Mouse (Mus musculus) adrenal gland, postnatal 25 days (tissue): ENCODE data around the gene Hebp2. TPM values are rescaled to one million over a fixed set of nuclear protein-coding genes. Genes with fewer than 3 reads are reported as not detected.
"Not testable (repeated sequence)": the region's sequence is repeated elsewhere in the genome, so short reads cannot be mapped to it uniquely, and the experiment has no call there.

Source experiments
- DNase-seq: peaks from one replicate; pipeline ENCODE4 v3.0.0; 2021; ENCODE audit warnings: mixed read lengths
- long read RNA-seq: library from polyadenylated mRNA; stranded (forward); transcript quantifications from one replicate; pipeline ENCODE4 v2.0.0, GENCODE M21; 2021
- total RNA-seq: library from RNA; stranded (reverse); gene quantifications from 2 replicates; pipeline ENCODE4 v1.2.3, GENCODE M21; 2021

The Hebp2 gene
- total RNA-seq: 2.6 and 4.5 TPM in 2 replicates
- long read RNA-seq, partial matches to known transcripts: 0 of 2 reads
- long read RNA-seq, other reads (novel, unspliced or antisense): 0 of 2 reads

DNA sequence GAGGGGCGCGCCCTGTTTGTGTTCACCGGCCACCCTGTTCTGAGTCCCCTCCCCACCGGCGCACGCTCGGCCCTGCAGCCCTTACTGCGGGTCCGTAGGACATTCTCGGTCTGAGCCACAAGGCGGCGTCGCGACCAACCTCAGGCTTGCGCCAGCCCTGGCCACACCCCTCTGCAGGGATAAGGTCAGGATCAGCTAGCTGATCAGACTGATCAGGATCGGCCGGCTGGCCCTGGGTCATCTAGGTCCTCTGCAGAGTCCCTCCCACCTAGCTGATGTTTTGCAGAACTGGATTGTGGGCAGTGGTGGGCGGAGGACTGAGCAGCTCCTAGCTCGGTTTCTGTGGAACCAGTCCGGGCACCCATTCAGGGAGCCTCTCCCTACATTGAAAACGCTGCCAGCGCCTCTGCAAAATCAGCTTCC, at the start of gene Hebp2:
TSS of gene Hebp2 (minus strand) at position 264 of the 423 bp plus-strand sequence.
- DNase-seq: peak; percentile 76

- DNase-seq: no peak
These were observed 43.6 kb upstream of the Hebp2 start for GRCm38 (mm10) chr10:18589455-18589854.

DNA sequence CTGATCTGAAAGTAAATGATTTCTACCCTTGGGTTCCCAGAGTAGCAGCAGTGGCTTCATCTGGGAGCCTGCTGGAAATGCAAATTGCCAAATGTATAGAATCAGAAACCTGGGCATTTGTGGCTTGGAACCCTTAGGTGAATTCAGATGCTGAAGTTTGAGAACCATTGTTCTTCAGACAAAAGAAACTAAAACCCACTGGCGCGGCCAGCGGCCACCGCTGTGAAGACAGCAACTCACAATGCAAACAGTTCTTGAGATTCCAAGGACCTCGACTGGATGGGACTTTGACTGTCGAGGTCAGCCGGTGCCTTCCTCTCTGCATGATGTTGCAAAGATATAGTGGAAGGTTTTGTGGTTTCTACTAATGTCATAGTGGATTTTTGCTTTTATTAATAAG, 38.3 kb upstream of the Hebp2 start:
- no peak for DNase-seq

DNA sequence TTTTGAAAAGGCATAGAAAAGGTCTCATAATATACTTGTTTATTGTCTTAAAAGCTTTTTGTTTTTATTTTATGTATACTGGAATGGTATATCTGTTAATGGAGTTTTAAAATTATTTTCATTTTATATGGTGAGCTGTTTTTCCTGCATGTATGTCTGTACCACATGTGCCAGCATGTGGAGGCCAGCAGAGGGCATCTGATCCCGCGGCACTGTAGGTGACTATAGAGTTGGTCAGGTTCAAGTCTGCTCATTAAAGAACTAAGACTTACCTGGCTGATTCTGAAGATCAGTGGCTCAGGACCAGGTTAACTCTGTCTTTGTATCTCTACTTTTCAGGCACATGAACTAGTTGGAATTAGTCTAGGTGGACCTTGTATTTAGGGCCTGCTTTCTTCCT, 26.7 kb upstream of the Hebp2 start:
- no peak for DNase-seq

DNA sequence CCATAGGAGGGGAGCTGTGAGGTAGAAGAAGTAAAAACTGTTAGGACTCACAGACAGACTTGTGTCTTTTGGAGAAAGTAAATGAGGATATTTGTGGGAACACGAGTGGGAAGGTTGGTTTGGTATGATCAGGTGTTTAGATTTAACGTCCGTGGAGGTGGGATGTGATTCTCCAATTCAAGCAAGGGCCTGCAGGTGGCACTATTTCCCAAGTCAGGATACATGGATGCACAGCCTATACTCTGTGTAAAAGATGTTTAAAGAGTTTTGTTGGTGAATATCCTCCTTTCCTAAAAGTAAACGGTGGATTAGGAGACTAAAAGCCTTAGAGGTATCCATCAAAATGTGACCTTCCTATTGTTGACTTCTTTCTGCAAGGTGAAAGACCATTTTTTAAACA, 17.1 kb upstream of the Hebp2 start:
- DNase-seq: peak; percentile 56

DNA sequence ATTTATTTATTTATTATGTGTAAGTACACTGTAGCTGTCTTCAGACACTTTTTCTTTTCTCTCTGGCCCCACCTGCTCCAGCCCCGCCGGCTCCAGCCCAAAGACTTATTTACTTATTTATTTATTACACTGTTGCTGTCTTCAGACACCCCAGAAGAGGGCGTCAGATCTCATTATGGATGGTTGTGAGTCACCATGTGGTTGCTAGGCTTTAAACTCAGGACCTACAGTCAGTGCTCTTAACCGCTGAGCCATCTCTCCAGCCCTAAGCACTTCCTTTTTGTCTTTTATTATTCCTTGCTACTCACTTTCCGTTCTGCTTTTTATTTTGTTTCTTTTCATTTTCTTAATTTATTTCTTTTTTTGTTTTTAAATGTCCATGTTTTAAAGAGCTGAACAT, 15.6 kb upstream of the Hebp2 start:
- no peak for DNase-seq

DNA sequence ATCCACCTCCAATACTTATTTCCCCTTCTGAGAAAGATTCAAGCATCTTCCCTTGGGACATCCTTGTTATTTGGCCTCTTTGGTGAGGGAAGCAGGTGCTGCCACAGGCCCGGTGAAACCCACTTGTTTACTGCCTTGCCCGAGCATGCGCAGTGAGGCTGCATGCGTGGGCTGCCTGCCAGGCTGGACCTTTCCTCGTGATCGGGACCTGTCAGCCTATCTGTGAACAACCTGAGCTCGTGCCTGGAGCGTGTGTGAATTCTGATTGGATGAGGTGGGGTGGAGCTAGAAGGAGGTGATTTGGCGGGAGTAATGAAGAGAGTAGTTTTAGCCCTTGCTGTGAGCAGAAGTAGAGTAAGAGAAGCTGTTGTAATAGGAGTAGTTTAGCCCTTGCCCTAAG, 13.2 kb upstream of the Hebp2 start:
- DNase-seq: not testable (repeated sequence)

DNA sequence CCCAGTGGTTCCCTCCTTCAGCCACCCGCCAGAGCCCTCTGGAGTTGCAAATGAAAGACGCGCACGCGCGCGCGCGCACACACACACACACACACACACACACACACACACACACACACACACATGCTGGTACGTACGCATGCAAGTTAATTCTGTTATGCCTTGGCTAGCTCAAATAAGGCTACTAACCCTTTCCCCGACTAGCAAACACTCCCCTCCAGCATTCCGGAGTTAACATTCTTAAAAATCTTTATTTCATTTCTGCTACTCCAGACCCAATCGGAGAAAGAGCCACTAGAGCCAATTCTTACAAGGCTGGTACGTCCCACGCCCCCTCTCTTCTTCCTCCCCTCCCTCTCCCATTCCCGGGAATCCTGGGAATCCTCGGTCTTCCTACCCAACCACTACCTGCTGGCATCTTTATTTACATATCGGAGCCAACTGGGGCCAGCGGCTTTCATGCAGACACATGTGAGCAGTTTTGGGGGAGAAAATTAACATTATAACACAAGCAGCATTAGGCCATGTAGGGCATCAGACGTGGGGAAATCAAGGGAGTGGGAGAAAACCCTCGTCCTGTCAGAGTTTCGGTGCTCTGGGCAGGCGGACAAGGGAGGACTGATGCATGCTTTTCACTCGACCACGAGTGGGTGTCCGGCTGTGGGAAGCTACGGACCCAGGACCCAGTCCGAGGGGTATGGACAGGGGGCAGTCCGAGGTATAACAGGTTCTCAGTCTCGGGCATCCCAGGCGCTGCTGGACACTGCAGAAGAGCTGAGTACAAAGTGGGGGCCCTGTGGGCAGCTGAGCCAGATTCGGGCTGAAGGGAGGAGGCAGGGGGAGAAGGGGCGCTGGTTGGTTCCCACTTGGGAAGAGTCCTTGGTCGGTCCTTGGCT, 3.7 kb upstream of the Hebp2 start:
- no peak for DNase-seq

GRCm38 (mm10) chr10:18547381-18547780, 1.5 kb upstream of the Hebp2 start:
- no peak for DNase-seq

GRCm38 (mm10) chr10:18545309-18545708, 567 bp downstream of the Hebp2 start:
- DNase-seq: no peak

DNA sequence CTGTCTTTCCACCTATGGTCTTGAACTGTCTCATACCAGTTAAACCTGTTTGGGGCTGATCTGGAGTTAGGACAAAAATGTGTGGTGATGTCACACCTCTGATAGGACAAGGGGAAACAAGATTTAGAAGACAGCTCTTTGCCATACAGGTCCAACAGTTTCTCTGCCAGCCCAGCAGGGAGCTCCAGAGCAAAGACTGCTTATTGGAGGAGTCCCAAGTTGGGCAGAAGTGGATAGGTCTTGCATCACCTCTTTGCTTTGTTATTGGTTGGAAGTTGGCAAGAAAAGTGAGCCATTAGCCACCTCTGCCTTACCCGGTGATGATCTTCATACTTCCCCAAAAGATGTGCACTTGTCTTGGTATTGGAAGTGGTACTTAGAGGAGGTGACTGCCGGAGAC, 9.0 kb downstream of the Hebp2 start:
- DNase-seq: no peak

- DNase-seq: no peak
These were observed 13.6 kb downstream of the Hebp2 start for GRCm38 (mm10) chr10:18532293-18532692.

DNA sequence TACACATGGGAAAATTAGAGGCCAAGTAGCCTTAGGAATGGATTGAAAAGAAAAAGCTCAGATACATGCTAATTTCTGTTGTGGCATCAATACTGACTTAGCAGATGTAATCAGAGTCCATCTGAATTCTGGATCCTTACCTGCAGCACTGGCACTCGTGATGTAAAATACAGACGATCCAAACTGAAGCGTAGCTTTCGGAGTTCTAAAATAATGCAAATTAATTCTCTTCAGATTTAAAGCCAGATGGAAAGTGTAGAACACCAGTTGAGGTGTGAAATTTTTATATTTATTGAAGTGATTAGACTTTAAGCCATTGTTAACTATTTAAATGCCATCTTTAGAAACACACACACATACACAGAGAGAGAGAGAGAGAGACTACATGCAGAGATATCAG, 15.7 kb downstream of the Hebp2 start:
- DNase-seq: no peak

DNA sequence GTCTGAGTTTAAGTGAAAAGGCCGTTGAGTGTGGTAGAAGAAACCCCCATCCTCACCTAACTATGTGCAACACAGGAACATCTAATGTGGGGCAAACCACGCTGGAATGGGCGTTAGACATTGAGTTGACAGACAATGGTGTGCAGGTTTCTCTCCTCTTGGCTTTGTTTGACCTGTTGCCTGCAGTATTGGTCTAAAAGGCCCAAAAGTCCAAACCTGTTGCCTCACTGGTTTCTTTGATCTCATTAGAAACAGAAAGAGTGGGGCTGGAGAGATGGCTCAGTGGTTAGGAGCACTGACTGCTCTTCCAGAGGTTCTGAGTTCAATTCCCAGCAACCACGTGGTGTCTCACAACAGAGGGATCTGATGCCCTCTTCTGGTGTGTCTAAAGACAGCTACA, 16.7 kb downstream of the Hebp2 start:
- DNase-seq: no peak

DNA sequence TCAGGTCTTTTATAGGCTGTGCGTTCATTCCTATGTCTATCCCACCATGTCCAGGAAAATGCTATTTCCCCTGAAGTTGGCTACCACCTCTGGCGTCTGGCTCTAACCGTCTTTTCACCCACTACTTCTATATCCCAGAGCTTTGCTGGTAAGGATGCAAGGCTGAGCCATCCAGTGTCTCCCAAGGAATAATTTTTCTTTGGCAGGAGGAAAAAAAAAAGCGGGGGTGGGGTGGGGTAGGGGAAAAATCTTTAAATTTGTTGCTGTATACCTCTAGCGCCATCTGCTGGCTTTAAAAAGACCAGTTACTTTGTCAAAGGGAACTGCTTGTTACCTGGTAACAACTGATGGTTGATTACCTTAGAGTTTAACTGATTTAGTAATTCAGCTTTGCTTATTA, 17.4 kb downstream of the Hebp2 start:
- no peak for DNase-seq

GRCm38 (mm10) chr10:18527766-18528165, 18.1 kb downstream of the Hebp2 start:
- no peak for DNase-seq

DNA sequence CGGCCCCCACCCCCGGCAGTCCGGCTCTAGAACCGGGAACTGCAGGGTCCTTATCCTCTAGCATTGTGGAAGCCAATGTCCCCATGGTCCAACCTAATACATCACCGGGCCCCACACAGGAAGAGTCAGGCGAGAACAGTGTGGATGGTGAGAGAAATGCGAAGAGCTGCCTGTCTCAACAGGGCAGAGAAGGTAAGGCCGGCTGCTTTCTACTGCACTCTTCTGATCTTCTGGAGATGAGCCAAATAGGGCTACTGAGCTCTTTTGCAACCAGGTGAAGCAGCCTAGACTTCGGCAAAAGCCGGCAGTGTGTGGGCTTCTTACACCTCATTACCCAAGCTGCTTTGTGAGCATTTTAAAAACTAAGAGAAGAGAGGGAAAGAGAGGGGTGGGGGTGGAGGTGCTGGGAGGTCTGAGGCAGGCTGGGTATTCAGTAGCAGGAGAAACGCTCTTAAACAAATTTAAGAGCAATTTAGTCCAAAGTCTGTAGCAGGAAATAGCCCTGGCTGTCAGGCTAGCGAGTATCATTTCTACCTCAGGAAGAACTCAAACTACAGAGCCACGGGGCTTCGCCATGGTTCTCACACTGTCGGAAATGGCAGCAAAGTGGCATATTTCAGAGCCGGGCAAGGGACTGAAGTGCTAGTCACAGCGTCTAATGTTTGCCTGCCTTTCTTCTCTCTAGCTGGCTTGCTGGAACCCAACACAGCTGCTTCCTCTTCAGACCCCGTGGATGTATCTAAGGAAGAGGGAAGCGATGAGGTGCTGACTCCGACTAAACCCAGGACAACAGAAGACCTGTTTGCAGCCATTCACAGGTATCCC, 18.8 kb downstream of the Hebp2 start:
- DNase-seq: no peak

- DNase-seq: no peak
These were observed 19.6 kb downstream of the Hebp2 start for GRCm38 (mm10) chr10:18526184-18526850.

GRCm38 (mm10) chr10:18525726-18526125, 20.1 kb downstream of the Hebp2 start:
- no peak for DNase-seq

GRCm38 (mm10) chr10:18525311-18525710, 20.6 kb downstream of the Hebp2 start:
- DNase-seq: no peak

DNA sequence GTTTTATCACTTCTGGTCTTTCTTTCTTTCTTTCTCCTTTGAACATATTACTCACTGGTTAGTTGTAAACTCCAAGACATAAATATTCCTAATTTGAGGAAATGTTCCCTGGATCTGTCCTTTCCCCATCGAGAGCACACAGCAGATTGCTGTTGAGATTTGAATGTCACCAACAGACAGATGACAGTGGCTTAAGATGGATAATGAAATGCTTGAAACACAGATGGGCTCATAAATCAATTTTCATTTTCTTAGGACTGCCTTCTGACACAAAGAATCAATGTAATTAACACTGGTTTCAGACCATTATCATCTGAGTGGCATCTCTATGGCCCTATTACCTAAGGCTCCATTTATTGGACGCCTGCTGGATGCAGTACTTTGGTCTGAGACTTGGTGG, 23.3 kb downstream of the Hebp2 start:
- no peak for DNase-seq

- no peak for DNase-seq
These were observed 34.4 kb downstream of the Hebp2 start for GRCm38 (mm10) chr10:18511496-18511895.

- DNase-seq: no peak
These were observed 35.2 kb downstream of the Hebp2 start for GRCm38 (mm10) chr10:18510663-18511062.
